Mouse (Mus musculus): ENCODE results near the gene Gtpbp4. TPM values are rescaled to one million over a fixed set of nuclear protein-coding genes. Genes with fewer than 3 reads are reported as not detected.

Gene Gtpbp4
- 0.52 and 2.5 TPM in 2 replicates for polyA plus RNA-seq (2012; ENCODE audit: low replicate concordance)

GRCm38 (mm10) chr13:8995990-8996786 is at the start of gene Gtpbp4:
Gtpbp4 (minus strand) TSS chr13:8996083.

GRCm38 (mm10) chr13:8952563-8952962 is 43.3 kb downstream of the Gtpbp4 start, which contains the start of gene Idi2:
Idi2 (plus strand) TSS chr13:8952863.

DNA sequence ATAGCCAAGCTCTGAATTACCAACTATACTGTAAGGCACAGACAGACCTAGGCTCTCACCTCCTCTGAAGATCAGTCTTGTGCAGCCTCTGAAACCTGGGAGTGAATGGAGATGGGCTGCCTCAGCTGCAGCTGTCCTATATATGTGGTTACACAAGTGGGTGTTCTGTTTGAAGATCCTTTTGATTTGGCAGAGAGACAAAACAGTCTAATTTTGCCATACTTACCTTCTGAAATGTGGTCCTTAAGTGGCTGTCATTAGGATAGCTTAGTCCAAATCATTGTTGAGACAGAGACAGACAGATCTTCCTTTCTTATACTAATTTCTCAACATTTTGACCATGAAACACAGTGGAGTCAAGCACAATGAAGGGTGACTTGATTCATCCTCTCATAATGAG is 47.8 kb downstream of the Gtpbp4 start, which contains the start of gene Gm9745:
TSS of gene Gm9745 (minus strand) at position 101 of the 400 bp plus-strand sequence.

Other genes with a start within 250 kb of the Gtpbp4 start
- 0.27 and 4.2 TPM in 2 replicates for gene Wdr37, start 124.2 kb downstream of the Gtpbp4 start, polyA plus RNA-seq (2012; ENCODE audit: low replicate concordance)
- gene Idi1, start 110.6 kb downstream of the Gtpbp4 start, polyA plus RNA-seq (2012; ENCODE audit: low replicate concordance): 1.2 and 5.3 TPM in 2 replicates
- gene Gm9745, start 47.9 kb downstream of the Gtpbp4 start, polyA plus RNA-seq (2012; ENCODE audit: low replicate concordance): not detected in 2 replicates
- not detected in 2 replicates for gene Idi2, start 43.2 kb downstream of the Gtpbp4 start, polyA plus RNA-seq (2012; ENCODE audit: low replicate concordance)
- gene Larp4b, start 97.8 kb upstream of the Gtpbp4 start, polyA plus RNA-seq (2012; ENCODE audit: low replicate concordance): 23.2 and 36.3 TPM in 2 replicates